Mouse (Mus musculus) embryonic facial prominence, embryonic 14.5 days (tissue): ENCODE measurements around the gene Ptgds. TPM values are rescaled to one million over a fixed set of nuclear protein-coding genes. Genes with fewer than 3 reads are reported as not detected.
A peak's percentile ranks its signal among the peaks of the same experiment; 100 is the strongest.

ENCODE experiments used
- ATAC-seq: fragments of 200-750 bp; cut with Nextera tagmentation; 2 replicates; pipeline ENCODE4 v1.8.0; 2017; ENCODE audit warnings: low read depth, moderate number of reproducible peaks, moderate TSS enrichment
- DNase-seq: peaks from one replicate; pipeline ENCODE4 v3.0.0-alpha.2; 2015; ENCODE audit warnings: low spot score
- H3K27ac ChIP-seq: fragments of 300-500 bp; sonication (generic); replicated peaks from 2 replicates; pipeline ENCODE4 v1.5.1; 2014; ENCODE audit warnings: low read depth, mild to moderate bottlenecking, low read length, moderate library complexity
- H3K27me3 ChIP-seq: fragments of 300-500 bp; sonication (generic); replicated peaks from 2 replicates; pipeline ENCODE4 v1.6.1; 2014; ENCODE audit warnings: low read length; ENCODE audit not compliant: control insufficient read depth, insufficient read depth
- H3K36me3 ChIP-seq: fragments of 300-500 bp; sonication (generic); 2 replicates; pipeline ENCODE4 v1.6.1; 2014; ENCODE audit warnings: low read length, mixed read lengths; ENCODE audit not compliant: control insufficient read depth, insufficient read depth
- H3K4me1 ChIP-seq: fragments of 300-500 bp; sonication (generic); 2 replicates; pipeline ENCODE4 v1.6.1; 2014; ENCODE audit warnings: antibody characterized with exemption, low read length; ENCODE audit not compliant: control insufficient read depth, insufficient read depth
- H3K4me2 ChIP-seq: fragments of 300-500 bp; sonication (generic); 2 replicates; pipeline ENCODE4 v1.6.1; 2014; ENCODE audit warnings: low read depth, mild to moderate bottlenecking, low read length, moderate library complexity, mixed read lengths
- H3K4me3 ChIP-seq: fragments of 300-500 bp; sonication (generic); 2 replicates; pipeline ENCODE4 v1.5.1; 2014; ENCODE audit warnings: low read depth, mild to moderate bottlenecking, low read length
- H3K9ac ChIP-seq: fragments of 300-500 bp; sonication (generic); 2 replicates; pipeline ENCODE4 v1.6.1; 2014; ENCODE audit warnings: low read depth, mild to moderate bottlenecking, low read length, moderate library complexity, mixed read lengths
- H3K9me3 ChIP-seq: fragments of 300-500 bp; sonication (generic); 2 replicates; pipeline ENCODE4 v1.6.1; 2016; ENCODE audit warnings: low read length; ENCODE audit not compliant: control insufficient read depth
- WGBS: fragments of 180-500 bp; shearing (Covaris S2); extraction: QIAGEN DNeasy Blood & Tissue Kit; methylation state at CpG from one replicate; pipeline ENCODE4 v1.1.7; 2014; 5-methylcytosine and 5-hydroxymethylcytosine counted together
- polyA plus RNA-seq: library from polyadenylated mRNA; unstranded; fragments of >200 nt; fragmentation: Nextera tagmentation; extraction: Ambion mirVana; gene quantifications from 2 replicates; pipeline ENCODE4 v1.2.1, GENCODE M21; 2014

The Ptgds gene
- polyA plus RNA-seq, 1 experiment from 2014 or later: 191 TPM

GRCm38 (mm10) chr2:25428442-25429236 lies 41.2 kb downstream of the Ptgds start, which contains the start of gene Abca2:
TSS of gene Abca2 (plus strand) at chr2:25428703.
- 0% methylated on average over 34 of the region's 89 CpGs for WGBS

GRCm38 (mm10) chr2:25427256-25427655 lies 42.6 kb downstream of the Ptgds start:
- Histone ChIP-seq H3K36me3 (no peaks in the 10 kb centered on the region), H3K4me1 (no peaks in the 10 kb centered on the region), H3K9me3 (no peaks in the 10 kb centered on the region), H3K27me3 (peaks cover 29% of the 10 kb centered on the region), H3K4me2 (no peak overlapping the region), H3K27ac (no peak overlapping the region), H3K9ac (no peak overlapping the region), H3K4me3 (no peak overlapping the region)
- WGBS: 88% methylated on average over 5 of the region's 5 CpGs
- no peak for ATAC-seq
- no peak for DNase-seq

More at GRCm38 (mm10) chr2:25428442-25429236, 41.2 kb downstream of the Ptgds start, which contains the start of gene Abca2:
- no peak within 1 kb of the TSS for H3K27ac ChIP-seq
- DNase-seq: peak; percentile 96
- no peaks in the 10 kb centered on the region for H3K9me3 ChIP-seq
- H3K4me1 ChIP-seq: no peaks in the 10 kb centered on the region
- no peaks in the 10 kb centered on the region for H3K36me3 ChIP-seq
- peak within 1 kb of the TSS; percentile 72 for H3K4me3 ChIP-seq
- peak within 1 kb of the TSS; percentile 92 for H3K4me2 ChIP-seq
- ATAC-seq: peak; percentile 93
- H3K9ac ChIP-seq: peak within 1 kb of the TSS; percentile 76
- peaks cover 25% of the 10 kb centered on the region for H3K27me3 ChIP-seq

DNA sequence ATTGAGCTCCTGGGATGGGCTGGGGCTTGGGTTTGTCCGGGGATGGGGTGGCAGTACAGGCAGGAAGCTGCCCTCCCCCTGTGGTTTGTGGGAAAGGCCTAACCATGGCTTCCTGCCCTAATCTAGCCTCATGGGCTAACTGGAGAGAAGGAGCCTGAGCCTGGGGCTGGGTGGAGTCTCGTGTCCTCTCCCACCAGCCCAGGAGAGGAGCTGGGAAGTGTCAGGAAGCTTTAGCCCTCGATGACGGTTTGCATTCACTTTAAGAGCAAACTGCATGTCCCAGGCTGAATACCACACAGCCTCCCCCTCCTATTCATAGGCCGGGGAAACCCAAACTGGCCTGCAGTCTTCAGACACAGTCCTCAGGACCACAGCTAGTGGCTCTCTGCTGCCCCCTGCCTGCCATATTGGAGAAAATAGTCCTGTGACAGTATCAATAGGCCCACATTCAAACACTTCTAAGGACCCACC lies 43.1 kb downstream of the Ptgds start:
- Histone ChIP-seq H3K36me3 (no peaks in the 10 kb centered on the region), H3K27ac (no peak overlapping the region), H3K9ac (no peak overlapping the region), H3K4me3 (no peak overlapping the region), H3K4me1 (no peaks in the 10 kb centered on the region), H3K27me3 (peaks cover 29% of the 10 kb centered on the region), H3K9me3 (no peaks in the 10 kb centered on the region), H3K4me2 (no peak overlapping the region)
- ATAC-seq (peak; percentile 21; the same call in 1 of the 2 replicates), DNase-seq (peak; percentile 65)
- 20% methylated on average over 5 of the region's 5 CpGs for WGBS

DNA sequence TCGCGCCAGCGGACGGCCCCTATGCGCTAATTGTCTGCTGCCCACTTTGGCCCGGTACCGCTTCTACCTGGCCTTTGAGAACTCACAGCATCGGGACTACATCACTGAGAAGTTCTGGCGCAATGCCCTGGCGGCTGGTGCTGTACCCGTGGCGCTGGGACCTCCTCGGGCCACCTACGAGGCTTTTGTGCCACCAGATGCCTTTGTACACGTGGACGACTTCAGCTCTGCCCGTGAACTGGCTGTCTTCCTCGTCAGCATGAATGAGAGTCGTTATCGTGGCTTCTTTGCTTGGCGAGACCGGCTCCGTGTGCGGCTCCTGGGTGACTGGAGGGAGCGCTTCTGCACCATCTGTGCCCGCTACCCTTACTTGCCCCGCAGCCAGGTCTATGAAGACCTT lies 44.4 kb downstream of the Ptgds start:
- WGBS: 50% methylated on average over 27 of the region's 27 CpGs
- H3K4me1 ChIP-seq: no peaks in the 10 kb centered on the region
- H3K4me2 ChIP-seq: no peak overlapping the region
- ATAC-seq (no peak), DNase-seq (no peak)
- H3K9me3 ChIP-seq: no peaks in the 10 kb centered on the region
- H3K36me3 ChIP-seq: no peaks in the 10 kb centered on the region
- no peak overlapping the region for H3K9ac ChIP-seq
- peaks cover 25% of the 10 kb centered on the region for H3K27me3 ChIP-seq
- H3K27ac ChIP-seq: no peak overlapping the region
- no peak overlapping the region for H3K4me3 ChIP-seq

GRCm38 (mm10) chr2:25423626-25424025 lies 46.2 kb downstream of the Ptgds start:
- Histone ChIP-seq H3K4me3 (no peak overlapping the region), H3K36me3 (no peaks in the 10 kb centered on the region), H3K9ac (no peak overlapping the region), H3K27me3 (peaks cover 25% of the 10 kb centered on the region), H3K4me1 (no peaks in the 10 kb centered on the region), H3K4me2 (no peak overlapping the region), H3K27ac (no peak overlapping the region), H3K9me3 (no peaks in the 10 kb centered on the region)
- DNase-seq (no peak), ATAC-seq (no peak)
- WGBS: 29% methylated on average over 1 of the region's 1 CpGs

DNA sequence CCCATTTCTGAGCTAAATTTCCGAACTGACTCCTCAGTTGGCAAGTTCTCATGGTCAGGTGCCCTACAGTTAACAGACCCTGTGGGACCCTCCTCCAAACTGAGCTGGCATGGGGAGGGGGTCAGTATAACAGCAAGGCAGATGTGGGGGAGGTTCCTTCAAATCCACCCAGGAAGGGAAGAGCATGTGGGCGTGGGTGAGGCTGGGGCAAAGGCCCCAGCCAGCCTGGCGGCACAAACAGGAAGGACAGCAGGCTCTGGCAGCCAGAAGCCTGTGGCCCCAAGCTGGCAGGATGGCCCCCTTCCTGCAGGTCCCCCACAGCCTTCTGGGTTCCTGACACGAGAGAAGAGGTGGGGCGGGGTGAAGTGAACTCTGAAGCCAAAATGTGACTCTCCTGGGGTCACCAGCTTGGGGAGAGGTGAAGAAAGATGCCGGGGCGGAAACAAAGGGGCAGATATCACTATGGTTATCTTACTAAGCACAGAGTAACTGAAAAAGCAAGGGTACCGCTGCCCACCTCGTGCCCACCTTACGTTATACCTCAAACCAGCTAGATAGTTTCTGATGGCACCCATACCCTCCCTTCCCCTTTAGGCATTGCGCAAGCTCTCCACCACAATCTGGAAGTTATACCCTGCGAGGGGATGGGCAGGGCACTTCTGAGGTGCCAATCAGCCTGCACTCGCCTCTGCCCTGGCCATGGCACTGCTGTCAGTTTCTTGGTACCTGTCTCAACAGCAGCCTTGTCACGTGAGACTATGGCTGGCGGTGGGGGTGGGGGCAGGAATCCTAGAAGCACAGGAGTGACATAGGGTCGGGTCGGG lies 47.0 kb downstream of the Ptgds start, which contains the start of gene Fut7:
TSS of gene Fut7 (plus strand) at position 681 of the 824 bp plus-strand sequence.
- Histone ChIP-seq H3K4me3 (no peak within 1 kb of the TSS), H3K36me3 (no peaks in the 10 kb centered on the region), H3K27me3 (peaks cover 25% of the 10 kb centered on the region), H3K9me3 (no peaks in the 10 kb centered on the region), H3K27ac (no peak within 1 kb of the TSS), H3K4me2 (no peak within 1 kb of the TSS), H3K4me1 (no peaks in the 10 kb centered on the region), H3K9ac (no peak within 1 kb of the TSS)
- 56% methylated on average over 17 of the region's 17 CpGs for WGBS
- no peak for DNase-seq
- ATAC-seq: no peak

GRCm38 (mm10) chr2:25421896-25422295 lies 48.0 kb downstream of the Ptgds start:
- H3K27ac ChIP-seq: no peak overlapping the region
- H3K4me3 ChIP-seq: no peak overlapping the region
- H3K4me1 ChIP-seq: no peaks in the 10 kb centered on the region
- ATAC-seq: peak; percentile 53; the same call in 1 of the 2 replicates
- H3K9ac ChIP-seq: no peak overlapping the region
- 18% methylated on average over 3 of the region's 3 CpGs for WGBS
- peak; percentile 64 for DNase-seq
- peaks cover 25% of the 10 kb centered on the region for H3K27me3 ChIP-seq
- no peak overlapping the region for H3K4me2 ChIP-seq
- H3K36me3 ChIP-seq: no peaks in the 10 kb centered on the region
- no peaks in the 10 kb centered on the region for H3K9me3 ChIP-seq

- no peak overlapping the region for H3K9ac ChIP-seq
- H3K4me1 ChIP-seq: no peaks in the 10 kb centered on the region
- ATAC-seq (no peak), DNase-seq (no peak)
- H3K27ac ChIP-seq: no peak overlapping the region
- no peak overlapping the region for H3K4me3 ChIP-seq
- WGBS: 26% methylated on average over 3 of the region's 3 CpGs
- no peaks in the 10 kb centered on the region for H3K36me3 ChIP-seq
- no peak overlapping the region for H3K4me2 ChIP-seq
- H3K9me3 ChIP-seq: no peaks in the 10 kb centered on the region
- H3K27me3 ChIP-seq: peaks cover 1% of the 10 kb centered on the region; the same call in 1 of the 2 replicates
These were observed 52.4 kb downstream of the Ptgds start for GRCm38 (mm10) chr2:25417426-25417825.
